Mouse (Mus musculus) brain, adult 10 weeks (tissue): Measurements from ENCODE around the gene Gm3685. TPM values are rescaled to one million over a fixed set of nuclear protein-coding genes. Genes with fewer than 3 reads are reported as not detected.

Source experiments
- polyA plus RNA-seq: library from polyadenylated mRNA; stranded (reverse); fragments of 350-450 nt; fragmentation: Illumina TruSeq; extraction: RNeasy Lipid Tissue Mini Kit (QIAGEN cat#74804); gene quantifications from one replicate; pipeline ENCODE4 v1.2.3, GENCODE M21; 2015; ENCODE audit warnings: low read depth, low replicate concordance

Gene Gm3685
- polyA plus RNA-seq: not detected

GRCm38 (mm10) chr14:7044870-7045269 lies at the start of gene Gm3685:
Gene Gm3685 (minus strand): TSS chr14:7044970.

GRCm38 (mm10) chr14:7026781-7027749 lies 17.7 kb downstream of the Gm3685 start, which contains the start of gene Gm10406:
Gene Gm10406 (minus strand): TSS chr14:7027449.

Other genes with a start within 250 kb of the Gm3685 start
- gene Gm3642, start 204.7 kb downstream of the Gm3685 start, polyA plus RNA-seq: not detected
- gene Gm3667, start 155.0 kb downstream of the Gm3685 start, polyA plus RNA-seq: 4.0 TPM
- gene Gm6356, start 71.2 kb downstream of the Gm3685 start, polyA plus RNA-seq: not detected
- 0.82 TPM for gene Gm10406, start 17.5 kb downstream of the Gm3685 start, polyA plus RNA-seq
- 5.1 TPM for gene Gm3696, start 55.7 kb upstream of the Gm3685 start, polyA plus RNA-seq
- not detected for gene Gm6676, start 80.4 kb upstream of the Gm3685 start, polyA plus RNA-seq
- gene Gm3512, start 129.6 kb upstream of the Gm3685 start, polyA plus RNA-seq: 3.8 TPM
- not detected for gene Gm16434, start 149.6 kb upstream of the Gm3685 start, polyA plus RNA-seq
- not detected for gene Gm3727, start 219.7 kb upstream of the Gm3685 start, polyA plus RNA-seq